Mouse (Mus musculus) hindbrain, embryonic 13.5 days (tissue): ENCODE data around the gene Izumo4. TPM values are rescaled to one million over a fixed set of nuclear protein-coding genes. Genes with fewer than 3 reads are reported as not detected.

Experiments
- ATAC-seq: fragments of 200-750 bp; cut with Nextera tagmentation; 2 replicates; pipeline ENCODE4 v1.8.0; 2017; ENCODE audit warnings: moderate TSS enrichment; ENCODE audit not compliant: low FRiP score
- H3K27ac ChIP-seq: fragments of 300-500 bp; sonication (generic); 2 replicates; pipeline ENCODE4 v1.5.1; 2015; ENCODE audit warnings: inconsistent platforms, mild to moderate bottlenecking, moderate library complexity
- H3K27me3 ChIP-seq: fragments of 300-500 bp; sonication (generic); 2 replicates; pipeline ENCODE4 v1.6.1; 2015; ENCODE audit warnings: mild to moderate bottlenecking, inconsistent platforms
- H3K36me3 ChIP-seq: fragments of 300-500 bp; sonication (generic); 2 replicates; pipeline ENCODE4 v1.6.1; 2015; ENCODE audit warnings: mild to moderate bottlenecking, inconsistent platforms
- H3K4me1 ChIP-seq: fragments of 300-500 bp; sonication (generic); replicated peaks from 2 replicates; pipeline ENCODE4 v1.6.1; 2015; ENCODE audit warnings: inconsistent platforms
- H3K4me2 ChIP-seq: fragments of 300-500 bp; sonication (generic); 2 replicates; pipeline ENCODE4 v1.6.1; 2015; ENCODE audit warnings: inconsistent platforms, mild to moderate bottlenecking, moderate library complexity
- H3K4me3 ChIP-seq: fragments of 300-500 bp; sonication (generic); 2 replicates; pipeline ENCODE4 v1.5.1; 2015; ENCODE audit warnings: mild to moderate bottlenecking, inconsistent platforms
- H3K9ac ChIP-seq: fragments of 300-500 bp; sonication (generic); 2 replicates; pipeline ENCODE4 v1.6.1; 2015; ENCODE audit warnings: mild to moderate bottlenecking, inconsistent platforms
- H3K9me3 ChIP-seq: fragments of 300-500 bp; sonication (generic); 2 replicates; pipeline ENCODE4 v1.6.1; 2016; ENCODE audit warnings: inconsistent platforms
- WGBS: fragments of 180-500 bp; shearing (Covaris S2); methylation state at CpG from one replicate; pipeline ENCODE4 v1.1.7; 2015; 5-methylcytosine and 5-hydroxymethylcytosine counted together
- polyA plus RNA-seq: library from polyadenylated mRNA; unstranded; fragments of >200 nt; fragmentation: Nextera tagmentation; extraction: Ambion mirVana; gene quantifications from 2 replicates; pipeline ENCODE4 v1.2.1, GENCODE M21; 2015

Gene Izumo4
- polyA plus RNA-seq, 1 experiment from 2014 or later: 36.4 TPM

DNA sequence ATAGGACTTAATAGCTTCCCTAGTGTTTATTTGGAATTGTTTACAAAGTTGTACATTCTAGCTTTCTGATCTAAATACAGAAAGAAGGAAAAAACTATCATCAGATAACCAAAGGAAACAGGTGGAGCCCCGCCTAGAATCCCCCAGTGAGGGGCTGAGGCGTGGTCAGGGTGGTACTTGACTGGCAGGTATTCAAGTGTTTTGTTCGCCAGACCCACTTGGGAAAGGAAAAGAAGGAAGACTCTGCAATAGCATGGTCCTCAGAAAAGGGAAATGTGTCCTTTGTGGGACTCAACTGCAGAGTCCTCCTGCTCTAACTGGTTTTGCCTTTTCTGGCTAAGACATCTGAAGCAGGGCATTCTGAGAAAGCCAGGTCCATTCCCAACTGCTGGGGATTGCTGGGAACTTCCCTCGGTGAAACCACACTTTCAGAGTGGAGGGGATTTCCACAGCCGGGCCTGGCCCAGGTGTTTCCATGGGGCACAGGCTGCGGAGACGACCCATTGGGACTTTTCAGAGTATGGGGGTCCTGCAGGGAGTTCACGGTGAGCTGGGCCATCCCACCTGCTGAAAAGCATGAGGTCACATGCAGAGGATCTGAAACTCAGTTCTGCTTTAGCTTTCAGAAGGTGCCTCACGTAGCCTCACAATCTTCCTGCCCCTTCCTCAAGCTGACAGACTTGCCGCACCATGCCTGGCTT is 6.0 kb upstream of the Izumo4 start:
- no peaks in the 10 kb centered on the region for H3K27me3 ChIP-seq
- ATAC-seq: no peak
- WGBS: 76% methylated on average over 10 of the region's 10 CpGs
- no peak overlapping the region for H3K4me3 ChIP-seq
- H3K27ac ChIP-seq: no peak overlapping the region
- H3K36me3 ChIP-seq: peaks cover 41% of the 10 kb centered on the region
- no peak overlapping the region for H3K4me2 ChIP-seq
- no peak overlapping the region for H3K9ac ChIP-seq
- H3K4me1 ChIP-seq: peaks cover 32% of the 10 kb centered on the region
- H3K9me3 ChIP-seq: no peaks in the 10 kb centered on the region

- H3K9me3 ChIP-seq: no peaks in the 10 kb centered on the region
- H3K4me2 ChIP-seq: no peak overlapping the region
- H3K4me3 ChIP-seq: no peak overlapping the region
- H3K36me3 ChIP-seq: peaks cover 33% of the 10 kb centered on the region
- H3K27me3 ChIP-seq: no peaks in the 10 kb centered on the region
- H3K4me1 ChIP-seq: peaks cover 36% of the 10 kb centered on the region
- H3K9ac ChIP-seq: peak overlapping the region; percentile 43; the same call in 1 of the 2 replicates
- H3K27ac ChIP-seq: no peak overlapping the region; the same call in 1 of the 2 replicates
- 77% methylated on average over 12 of the region's 12 CpGs for WGBS
- ATAC-seq: no peak
Measured at GRCm38 (mm10) chr10:80696502-80697392, 5.2 kb upstream of the Izumo4 start.

DNA sequence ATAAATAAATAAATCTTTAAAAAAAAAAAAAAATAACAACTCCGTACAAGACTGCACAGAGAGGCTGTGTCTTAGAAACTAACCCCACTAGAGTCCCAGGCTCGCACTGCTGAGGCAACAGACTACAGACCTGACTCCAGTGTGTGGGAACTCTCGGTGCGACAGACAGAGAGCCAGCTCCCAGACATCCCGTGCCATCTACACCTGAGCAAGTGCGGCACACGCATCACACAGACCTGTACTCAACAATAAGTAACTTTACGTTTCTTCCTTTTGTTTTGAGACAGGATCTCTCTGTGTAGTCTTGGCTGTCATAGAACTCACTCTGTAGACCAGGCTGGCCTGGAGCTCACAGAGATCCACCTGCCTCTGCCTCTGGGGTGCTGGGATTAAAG is 4.6 kb upstream of the Izumo4 start:
- no peak overlapping the region for H3K4me2 ChIP-seq
- H3K36me3 ChIP-seq: peaks cover 28% of the 10 kb centered on the region
- H3K27me3 ChIP-seq: no peaks in the 10 kb centered on the region
- H3K9me3 ChIP-seq: no peaks in the 10 kb centered on the region
- peak overlapping the region; percentile 55; the same call in 1 of the 2 replicates for H3K9ac ChIP-seq
- 95% methylated on average over 8 of the region's 8 CpGs for WGBS
- H3K4me1 ChIP-seq: peaks cover 36% of the 10 kb centered on the region
- no peak for ATAC-seq
- no peak overlapping the region for H3K4me3 ChIP-seq
- H3K27ac ChIP-seq: no peak overlapping the region

- H3K9me3 ChIP-seq: no peaks in the 10 kb centered on the region
Measured at GRCm38 (mm10) chr10:80697812-80698211, 4.2 kb upstream of the Izumo4 start.

GRCm38 (mm10) chr10:80698605-80699004 is 3.4 kb upstream of the Izumo4 start:
- peaks cover 24% of the 10 kb centered on the region for H3K36me3 ChIP-seq
- peak overlapping the region; percentile 55 for H3K9ac ChIP-seq
- H3K4me3 ChIP-seq: no peak overlapping the region
- no peaks in the 10 kb centered on the region for H3K27me3 ChIP-seq
- no peaks in the 10 kb centered on the region for H3K9me3 ChIP-seq
- H3K27ac ChIP-seq: no peak overlapping the region
- no peak overlapping the region for H3K4me2 ChIP-seq
- ATAC-seq: no peak
- 93% methylated on average over 9 of the region's 9 CpGs for WGBS
- H3K4me1 ChIP-seq: peaks cover 49% of the 10 kb centered on the region

More at GRCm38 (mm10) chr10:80697812-80698211, 4.2 kb upstream of the Izumo4 start:
- H3K27me3 ChIP-seq: no peaks in the 10 kb centered on the region
- no peak overlapping the region for H3K4me3 ChIP-seq
- peaks cover 28% of the 10 kb centered on the region for H3K36me3 ChIP-seq
- no peak overlapping the region for H3K4me2 ChIP-seq
- ATAC-seq: no peak
- no peak overlapping the region for H3K27ac ChIP-seq
- peak overlapping the region; percentile 55 for H3K9ac ChIP-seq
- WGBS: 87% methylated on average over 9 of the region's 9 CpGs
- H3K4me1 ChIP-seq: peaks cover 41% of the 10 kb centered on the region

- Histone ChIP-seq H3K4me3 (no peak overlapping the region), H3K27ac (no peak overlapping the region), H3K36me3 (peaks cover 12% of the 10 kb centered on the region), H3K9ac (0 out of 2 replicates have a peak overlapping the region, but pooled peaks have one; percentile 81), H3K27me3 (no peaks in the 10 kb centered on the region), H3K4me2 (peak overlapping the region; percentile 10), H3K9me3 (no peaks in the 10 kb centered on the region), H3K4me1 (peaks cover 58% of the 10 kb centered on the region)
- 89% methylated on average over 7 of the region's 7 CpGs for WGBS
- no peak for ATAC-seq
Measured at GRCm38 (mm10) chr10:80700038-80700504, 1.9 kb upstream of the Izumo4 start.

- peaks cover 58% of the 10 kb centered on the region for H3K4me1 ChIP-seq
- 0 out of 2 replicates have a peak overlapping the region, but pooled peaks have one; percentile 91 for H3K27ac ChIP-seq
- no peaks in the 10 kb centered on the region for H3K27me3 ChIP-seq
- peak overlapping the region; percentile 81 for H3K9ac ChIP-seq
- H3K4me2 ChIP-seq: peak overlapping the region; percentile 74
- ATAC-seq: no peak
- peak overlapping the region; percentile 69 for H3K4me3 ChIP-seq
- H3K36me3 ChIP-seq: peaks cover 18% of the 10 kb centered on the region
- WGBS: 52% methylated on average over 4 of the region's 4 CpGs
- H3K9me3 ChIP-seq: no peaks in the 10 kb centered on the region
Measured at GRCm38 (mm10) chr10:80700732-80701131, 1.3 kb upstream of the Izumo4 start.

- Histone ChIP-seq H3K27ac (peak overlapping the region; percentile 91), H3K4me1 (peaks cover 52% of the 10 kb centered on the region), H3K36me3 (peaks cover 34% of the 10 kb centered on the region), H3K9ac (peak overlapping the region; percentile 70), H3K4me2 (peak overlapping the region; percentile 74), H3K9me3 (no peaks in the 10 kb centered on the region), H3K4me3 (peak overlapping the region; percentile 69), H3K27me3 (no peaks in the 10 kb centered on the region)
- peak; percentile 89 for ATAC-seq
- 2% methylated on average over 47 of the region's 47 CpGs for WGBS
Measured at GRCm38 (mm10) chr10:80702536-80703390, 779 bp downstream of the Izumo4 start.

DNA sequence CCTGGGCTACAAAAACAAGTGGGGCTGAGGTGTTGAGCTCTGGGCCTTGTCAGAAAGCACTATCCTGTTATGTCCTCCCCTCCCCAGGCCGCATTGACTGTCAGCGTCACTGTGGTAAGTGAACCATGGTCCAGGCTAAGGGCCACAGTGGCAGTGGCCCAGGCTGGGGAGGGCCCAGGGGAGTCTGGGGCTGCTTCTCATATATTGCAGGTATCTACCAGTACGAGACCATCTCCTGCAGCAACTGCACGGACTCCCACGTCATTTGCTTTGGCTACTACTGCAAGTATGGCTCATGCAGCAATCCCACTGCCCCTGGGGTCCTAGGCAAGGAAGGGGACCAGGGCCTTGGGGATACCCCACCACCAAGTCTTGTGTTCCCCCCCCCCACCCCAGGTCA is 1.7 kb downstream of the Izumo4 start:
- Histone ChIP-seq H3K4me1 (peaks cover 44% of the 10 kb centered on the region), H3K27me3 (no peaks in the 10 kb centered on the region), H3K4me2 (peak overlapping the region; percentile 74), H3K27ac (peak overlapping the region; percentile 91), H3K36me3 (peaks cover 35% of the 10 kb centered on the region), H3K9me3 (no peaks in the 10 kb centered on the region), H3K4me3 (peak overlapping the region; percentile 69), H3K9ac (peak overlapping the region; percentile 70; the same call in 1 of the 2 replicates)
- no peak for ATAC-seq
- WGBS: 80% methylated on average over 5 of the region's 5 CpGs

DNA sequence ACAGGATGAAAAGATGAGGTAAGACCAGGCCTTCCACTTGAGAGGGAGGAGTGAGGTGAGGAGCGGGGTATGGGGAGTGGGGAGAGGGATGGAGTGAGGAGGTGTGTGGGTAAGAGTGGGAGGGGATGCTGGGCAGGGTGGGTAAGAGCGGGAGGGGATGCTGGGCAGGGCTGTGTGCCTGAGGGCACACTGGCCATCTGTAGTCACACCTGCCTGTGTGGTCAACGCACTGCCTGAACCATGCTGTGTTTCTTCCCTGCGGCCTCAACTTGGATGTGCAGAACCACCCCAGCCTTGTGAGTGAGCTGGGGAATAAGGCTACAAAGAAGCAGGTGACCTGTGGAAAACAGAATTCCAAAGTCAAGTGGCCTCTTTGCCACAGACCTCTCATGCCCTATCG is 2.4 kb downstream of the Izumo4 start:
- no peak overlapping the region for H3K4me3 ChIP-seq
- H3K9me3 ChIP-seq: no peaks in the 10 kb centered on the region
- ATAC-seq: no peak
- no peak overlapping the region for H3K27ac ChIP-seq
- H3K4me1 ChIP-seq: peaks cover 44% of the 10 kb centered on the region
- peaks cover 42% of the 10 kb centered on the region for H3K36me3 ChIP-seq
- no peaks in the 10 kb centered on the region for H3K27me3 ChIP-seq
- H3K4me2 ChIP-seq: no peak overlapping the region
- 79% methylated on average over 5 of the region's 5 CpGs for WGBS
- H3K9ac ChIP-seq: 0 out of 2 replicates have a peak overlapping the region, but pooled peaks have one; percentile 70

DNA sequence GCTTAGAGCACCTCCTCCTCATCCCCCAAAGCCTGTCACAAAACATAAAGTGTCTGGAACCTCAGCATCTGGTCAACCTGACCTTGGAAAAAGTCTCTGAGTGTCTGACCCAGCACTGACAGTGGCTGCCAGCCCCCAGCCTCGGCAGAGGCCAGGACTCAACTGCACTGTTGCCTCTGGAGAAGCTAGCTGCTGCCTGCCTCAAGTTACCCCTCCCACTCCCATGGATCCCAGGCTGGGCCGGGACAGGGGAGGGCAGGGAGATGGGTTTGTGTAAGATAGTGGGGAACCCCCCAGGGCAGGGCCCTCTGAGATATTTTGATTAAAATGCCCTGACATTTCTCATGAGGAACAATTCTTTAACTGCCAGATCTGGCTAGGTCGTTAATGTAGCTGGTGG is 3.0 kb downstream of the Izumo4 start:
- Histone ChIP-seq H3K4me3 (no peak overlapping the region), H3K4me1 (peaks cover 40% of the 10 kb centered on the region), H3K36me3 (peaks cover 48% of the 10 kb centered on the region), H3K27ac (no peak overlapping the region), H3K4me2 (no peak overlapping the region), H3K9me3 (no peaks in the 10 kb centered on the region), H3K9ac (peak overlapping the region; percentile 24; the same call in 1 of the 2 replicates), H3K27me3 (no peaks in the 10 kb centered on the region)
- 80% methylated on average over 3 of the region's 3 CpGs for WGBS
- ATAC-seq: no peak
